Mouse (Mus musculus) ES-Bruce4 (cell line): ENCODE measurements around the gene Mycbp. TPM values are rescaled to one million over a fixed set of nuclear protein-coding genes. Genes with fewer than 3 reads are reported as not detected.

Source experiments
- H3K27ac ChIP-seq: 2 replicates; pipeline ENCODE4 v1.5.1; 2012; ENCODE audit warnings: low read length, inconsistent platforms; ENCODE audit not compliant: insufficient read depth
- H3K27me3 ChIP-seq: 2 replicates; pipeline ENCODE4 v1.6.1; 2012; ENCODE audit warnings: mild to moderate bottlenecking, low read length, inconsistent platforms; ENCODE audit not compliant: control insufficient read depth, poor library complexity, insufficient read depth, severe bottlenecking
- H3K36me3 ChIP-seq: 2 replicates; pipeline ENCODE4 v1.6.1; 2012; ENCODE audit warnings: inconsistent platforms, mild to moderate bottlenecking, low read length, moderate library complexity; ENCODE audit not compliant: control insufficient read depth, poor library complexity, insufficient read depth, severe bottlenecking
- H3K4me1 ChIP-seq: one replicate; pipeline ENCODE4 v1.8.1; 2011; ENCODE audit warnings: low read length; ENCODE audit not compliant: control insufficient read depth, insufficient read depth
- H3K4me3 ChIP-seq: 2 replicates; pipeline ENCODE4 v1.5.1; 2011; ENCODE audit warnings: low read depth, mild to moderate bottlenecking, low read length
- H3K9ac ChIP-seq: 2 replicates; pipeline ENCODE4 v1.6.1; 2012; ENCODE audit warnings: low read depth, mild to moderate bottlenecking, inconsistent platforms; ENCODE audit not compliant: poor library complexity, severe bottlenecking
- H3K9me3 ChIP-seq: replicated peaks from 2 replicates; pipeline ENCODE4 v1.6.1; 2012; ENCODE audit warnings: mild to moderate bottlenecking, low read length, inconsistent platforms; ENCODE audit not compliant: control insufficient read depth, poor library complexity, insufficient read depth, severe bottlenecking
- CTCF ChIP-seq: IDR thresholded peaks from one replicate; pipeline ENCODE4 v1.8.1; 2011; ENCODE audit warnings: low read depth, low read length
- EP300 ChIP-seq: IDR thresholded peaks from 2 replicates; pipeline ENCODE4 v1.6.1; 2011; ENCODE audit warnings: low read depth, low read length; ENCODE audit not compliant: insufficient read depth
- POLR2A ChIP-seq: IDR thresholded peaks from one replicate; pipeline ENCODE4 v1.8.1; 2011; ENCODE audit warnings: low read length; ENCODE audit not compliant: insufficient read depth
- polyA plus RNA-seq: library from polyadenylated mRNA; stranded (reverse); fragments of >200 nt; gene quantifications from 2 replicates; pipeline ENCODE4 v1.2.4, GENCODE M21; 2011; ENCODE audit warnings: low read depth; ENCODE audit not compliant: missing spikeins, insufficient read depth, insufficient read length

The Mycbp gene
- polyA plus RNA-seq, 1 experiment, result 25.2 TPM

- Histone ChIP-seq H3K4me3 (no peak overlapping the region), H3K4me1 (no peaks in the 10 kb centered on the region), H3K27me3 (no peaks in the 10 kb centered on the region), H3K9me3 (no peaks in the 10 kb centered on the region), H3K27ac (no peak overlapping the region), H3K9ac (no peak overlapping the region), H3K36me3 (peaks cover 27% of the 10 kb centered on the region)
- TF ChIP-seq POLR2A (no peak), CTCF (no peak), EP300 (no peak)
Measured at GRCm38 (mm10) chr4:123912431-123912830, 7.8 kb downstream of the Mycbp start.

GRCm38 (mm10) chr4:123916748-123917547 lies 12.3 kb downstream of the Mycbp start, which contains the start of gene Rragc:
Gene Rragc, plus strand, starts transcription at chr4:123917446.
- no peaks in the 10 kb centered on the region for H3K27me3 ChIP-seq

GRCm38 (mm10) chr4:123917548-123918140 lies 13.0 kb downstream of the Mycbp start, which contains the start of gene 4930535I16Rik:
Gene 4930535I16Rik, minus strand, starts transcription at chr4:123918022.
- TF ChIP-seq EP300 (no peak), POLR2A (no peak), CTCF (no peak)
- H3K4me1 ChIP-seq, result peaks cover 2% of the 10 kb centered on the region

More at GRCm38 (mm10) chr4:123916748-123917547, 12.3 kb downstream of the Mycbp start, which contains the start of gene Rragc:
- peak within 1 kb of the TSS; percentile 89 for H3K9ac ChIP-seq
- peak within 1 kb of the TSS; percentile 92 for H3K4me3 ChIP-seq
- TF ChIP-seq EP300 (peak; percentile 70), CTCF (no peak), POLR2A (peak; percentile 9)
- H3K36me3 ChIP-seq, result peaks cover 26% of the 10 kb centered on the region
- H3K9me3 ChIP-seq, result no peaks in the 10 kb centered on the region
- peak within 1 kb of the TSS; percentile 46 for H3K27ac ChIP-seq
- H3K4me1 ChIP-seq, result peaks cover 2% of the 10 kb centered on the region

GRCm38 (mm10) chr4:123918851-123919250 lies 14.2 kb downstream of the Mycbp start:
- peaks cover 2% of the 10 kb centered on the region for H3K4me1 ChIP-seq
- H3K36me3 ChIP-seq, result peaks cover 30% of the 10 kb centered on the region
- H3K9ac ChIP-seq, result peak overlapping the region; percentile 89; the same call in 1 of the 2 replicates
- no peak for TF ChIP-seq EP300
- H3K4me3 ChIP-seq, result peak overlapping the region; percentile 40
- no peak overlapping the region for H3K27ac ChIP-seq
- no peaks in the 10 kb centered on the region for H3K9me3 ChIP-seq
- no peaks in the 10 kb centered on the region for H3K27me3 ChIP-seq

More at GRCm38 (mm10) chr4:123917548-123918140, 13.0 kb downstream of the Mycbp start, which contains the start of gene 4930535I16Rik:
- Histone ChIP-seq H3K9me3 (no peaks in the 10 kb centered on the region), H3K27me3 (no peaks in the 10 kb centered on the region), H3K9ac (peak within 1 kb of the TSS; percentile 89), H3K4me3 (peak within 1 kb of the TSS; percentile 92), H3K36me3 (peaks cover 24% of the 10 kb centered on the region), H3K27ac (peak within 1 kb of the TSS; percentile 46)

- TF ChIP-seq CTCF, result no peak
- TF ChIP-seq POLR2A, result no peak
- TF ChIP-seq EP300, result no peak
- peaks cover 2% of the 10 kb centered on the region for H3K4me1 ChIP-seq
- H3K4me3 ChIP-seq, result no peak overlapping the region
- no peaks in the 10 kb centered on the region for H3K9me3 ChIP-seq
- no peak overlapping the region for H3K9ac ChIP-seq
- peaks cover 41% of the 10 kb centered on the region for H3K36me3 ChIP-seq
- no peak overlapping the region for H3K27ac ChIP-seq
- H3K27me3 ChIP-seq, result no peaks in the 10 kb centered on the region
Measured at GRCm38 (mm10) chr4:123921055-123921565, 16.5 kb downstream of the Mycbp start.
